Mouse (Mus musculus): ENCODE measurements at regions not wholly inside any gene's neighbourhood (a gene's known extent, or its start where the extent isn't known, plus 50 kb on each side); places are given as distances from the start of the nearest gene placed in this dataset.

DNA sequence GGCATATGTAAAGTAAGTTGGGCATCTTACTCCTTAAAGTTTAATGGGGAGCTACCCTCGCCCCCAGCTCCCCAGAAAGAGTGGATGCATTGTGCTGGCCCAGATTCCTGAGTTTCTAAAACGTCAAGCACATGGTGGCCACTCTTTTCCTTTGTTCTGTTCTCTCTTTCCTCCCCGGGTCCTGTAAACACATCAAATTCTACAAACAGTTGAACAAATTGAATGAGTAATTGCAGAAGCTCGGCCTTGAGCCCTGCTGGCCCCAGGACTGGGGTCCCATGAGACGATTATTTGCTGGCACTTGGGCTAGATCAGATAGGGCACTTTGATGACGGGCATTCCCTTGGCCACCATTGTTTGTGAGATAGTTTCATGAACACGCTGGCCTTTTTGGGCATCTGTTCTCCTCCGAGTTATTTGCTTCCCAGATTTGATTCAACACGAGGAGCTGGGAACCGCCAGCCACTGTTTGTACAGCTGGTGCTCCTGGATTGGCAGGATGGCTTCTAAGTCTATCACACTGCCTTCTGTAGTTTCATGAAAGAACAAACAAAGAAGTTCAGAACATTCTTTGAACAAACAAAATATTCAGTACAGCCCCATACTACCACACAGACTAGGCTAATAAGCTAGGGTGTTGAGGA is 257.5 kb upstream of the Msx2 start:
- TF ChIP-seq CTCF (IDR thresholded peaks at IDR 0.05; ENCODE audit: control insufficient read depth, insufficient read depth, insufficient read length): no peak
- TF ChIP-seq USF1 (IDR thresholded peaks at IDR 0.05; ENCODE audit: low read depth): no peak
- TF ChIP-seq CEBPB (IDR thresholded peaks at IDR 0.05; ENCODE audit: low read depth): no peak
- TF ChIP-seq MAX (IDR thresholded peaks at IDR 0.05): peak; percentile 53
- TF ChIP-seq MYOG (IDR thresholded peaks at IDR 0.05; ENCODE audit: control insufficient read depth, extremely low read depth, insufficient read length): no peak

Data from C2C12 (cell line).